Mouse (Mus musculus) gastrocnemius, postnatal 25 days (tissue): ENCODE data around the gene Syn1. TPM values are rescaled to one million over a fixed set of nuclear protein-coding genes. Genes with fewer than 3 reads are reported as not detected.

Experiments used
- DNase-seq: peaks from one replicate; pipeline ENCODE4 v3.0.0; 2022
- microRNA-seq, 2 experiments: library from miRNA; unstranded; fragments of <30 nt; microRNA quantifications; one replicate each; pipeline ENCODE4 v1.2.0; 2021; ENCODE audit warnings: borderline replicate concordance in 2 of 2
- total RNA-seq, 2 experiments: library from RNA; stranded (reverse); gene quantifications; 1 replicate in 1 of 2; 2 replicates in 1 of 2; pipeline ENCODE4 v1.2.3; 2021

Syn1 gene
- total RNA-seq, 2 experiments from 2014 or later, result 0.24 TPM; not detected in 1

- peak; percentile 12 for DNase-seq
Observed at GRCm38 (mm10) chrX:20862105-20863065, 58.4 kb downstream of the Syn1 start.

GRCm38 (mm10) chrX:20861453-20862104, 59.2 kb downstream of the Syn1 start:
- no peak for DNase-seq

GRCm38 (mm10) chrX:20853794-20854193, 67.0 kb downstream of the Syn1 start:
- no peak for DNase-seq

GRCm38 (mm10) chrX:20848256-20848984, 72.4 kb downstream of the Syn1 start:
- peak; percentile 92 for DNase-seq

GRCm38 (mm10) chrX:20847816-20848215, 73.0 kb downstream of the Syn1 start:
- DNase-seq, result no peak

GRCm38 (mm10) chrX:20847232-20847631, 73.6 kb downstream of the Syn1 start:
- DNase-seq, result no peak

GRCm38 (mm10) chrX:20828934-20829333, 91.9 kb downstream of the Syn1 start:
- DNase-seq, result peak; percentile 75

- peak; percentile 27 for DNase-seq
Observed at GRCm38 (mm10) chrX:20819708-20820426, 100.9 kb downstream of the Syn1 start.

- DNase-seq, result peak; percentile 81
Observed at GRCm38 (mm10) chrX:20819204-20819628, 101.6 kb downstream of the Syn1 start.

- no peak for DNase-seq
Observed at GRCm38 (mm10) chrX:20816974-20817373, 103.8 kb downstream of the Syn1 start.

Small RNA genes lying within 50 kb of the gene (microRNA-seq; reads per million reads assigned to microRNA genes)
- gene Gm24824 (0 reads per million in 2 experiments), gene Mir5617 (0 reads per million in 2 experiments)

Other genes starting within 250 kb of the Syn1 start
- 100 to 1,000 TPM; 124 to 132 TPM for gene Cdk16, start 233.1 kb downstream of the Syn1 start, total RNA-seq
- gene Usp11, start 217.1 kb downstream of the Syn1 start, total RNA-seq, result 1 to 10 TPM; 1.1 to 1.5 TPM
- gene Araf, start 123.2 kb downstream of the Syn1 start, total RNA-seq, result 10 to 100 TPM; 83.6 to 84.7 TPM
- gene Timp1, start 50.8 kb downstream of the Syn1 start, total RNA-seq, result 1 to 10 TPM; 4.9 to 6.5 TPM
- gene Cfp, start 10.6 kb upstream of the Syn1 start, total RNA-seq, result 1 to 10 TPM; 3.8 to 6.5 TPM
- gene Elk1, start 29.6 kb upstream of the Syn1 start, total RNA-seq, result 1 to 10 TPM; 6.7 to 7.5 TPM
- gene Uxt, start 41.0 kb upstream of the Syn1 start, total RNA-seq, result 10 to 100 TPM; 27.5 to 29.9 TPM
- gene Zfp182, start 141.3 kb upstream of the Syn1 start, total RNA-seq, result 1 to 10 TPM; 1.8 to 2.1 TPM
- gene Spaca5, start 147.4 kb upstream of the Syn1 start, total RNA-seq, result not detected
- gene Zfp300, start 168.5 kb upstream of the Syn1 start, total RNA-seq, result under 1 TPM; 0.13 to 0.72 TPM
- not detected for gene Ssxa1, start 194.8 kb upstream of the Syn1 start, total RNA-seq